Mouse (Mus musculus) CH12.LX (cell line): ENCODE results near the gene Slc28a2.
"Not testable (repeated sequence)": the region's sequence is repeated elsewhere in the genome, so short reads cannot be mapped to it uniquely, and the experiment has no call there.

Experiments used
- CTCF ChIP-seq, 2 experiments: IDR thresholded peaks in 1 of 2; conservative IDR thresholded peaks in 1 of 2; 2 replicates each; pipeline ENCODE4 v1.5.1; 2011 to 2012; ENCODE audit warnings: low read depth in 2 of 2, low read length in 2 of 2, improper control_type of control experiment in 1 of 2, inconsistent platforms in 1 of 2, mild to moderate bottlenecking in 1 of 2, moderate library complexity in 1 of 2
- EP300 ChIP-seq: IDR thresholded peaks from 2 replicates; pipeline ENCODE4 v1.6.1; 2011; ENCODE audit warnings: low read length, improper control_type of control experiment
- GABPA ChIP-seq: IDR thresholded peaks from 2 replicates; pipeline ENCODE4 v1.6.1; 2012; ENCODE audit warnings: low read depth, low read length, improper control_type of control experiment, inconsistent platforms; ENCODE audit not compliant: insufficient replicate concordance
- HCFC1 ChIP-seq: IDR thresholded peaks from 2 replicates; pipeline ENCODE4 v1.6.1; 2012; ENCODE audit warnings: low read depth, mild to moderate bottlenecking, inconsistent platforms, low read length, improper control_type of control experiment
- MAX ChIP-seq: IDR thresholded peaks from 2 replicates; pipeline ENCODE4 v1.6.1; 2011; ENCODE audit warnings: low read length, improper control_type of control experiment
- MYC ChIP-seq: IDR thresholded peaks from 2 replicates; pipeline ENCODE4 v1.6.1; 2011; ENCODE audit warnings: low read depth, mild to moderate bottlenecking, improper control_type of control experiment, low read length
- RAD21 ChIP-seq: IDR thresholded peaks from 2 replicates; pipeline ENCODE4 v1.6.1; 2011; ENCODE audit warnings: low read depth, mild to moderate bottlenecking, low read length, improper control_type of control experiment, moderate library complexity

- not testable (repeated sequence) for TF ChIP-seq CTCF (conservative IDR thresholded peaks at IDR 0.05 in 1 of 2, IDR thresholded peaks at IDR 0.05 in 1 of 2; ENCODE audit: low read depth in 2 of 2, low read length in 2 of 2); GABPA; MAX; HCFC1; RAD21; MYC; EP300
Observed at GRCm38 (mm10) chr2:122486122-122486521, 59.8 kb downstream of the Slc28a2 start.
